Mouse (Mus musculus) lung, postnatal 0 days (tissue): ENCODE data around the gene Fam169b.

Experiments
- CTCF ChIP-seq: IDR thresholded peaks from 2 replicates; pipeline ENCODE4 v1.5.1; 2016; ENCODE audit warnings: antibody characterized with exemption, mild to moderate bottlenecking
- EP300 ChIP-seq: IDR thresholded peaks from 2 replicates; pipeline ENCODE4 v1.6.1; 2016; ENCODE audit warnings: antibody characterized with exemption, mild to moderate bottlenecking, control low read depth

DNA sequence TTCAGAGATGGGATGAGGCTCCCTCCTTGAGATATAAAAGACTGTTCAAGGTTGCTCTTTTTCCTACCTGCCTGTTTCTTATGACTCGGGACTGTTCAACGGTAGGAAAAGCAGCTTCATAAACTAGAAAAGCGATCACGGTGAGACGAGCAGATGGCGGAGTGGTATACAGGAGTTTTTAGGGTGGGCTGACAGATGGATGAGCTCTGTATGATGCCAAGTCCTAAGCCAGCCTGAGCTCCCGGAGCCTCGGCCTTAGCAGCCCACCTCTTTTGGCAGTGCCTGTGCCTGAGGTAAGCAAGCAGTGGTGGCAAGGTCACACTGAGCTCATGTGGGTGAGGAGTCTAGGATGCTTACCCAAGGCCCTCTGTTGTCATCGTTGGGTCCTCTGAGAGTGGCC, 42.8 kb upstream of the Fam169b start:
- TF ChIP-seq CTCF, result no peak
- no peak for TF ChIP-seq EP300
